Mouse (Mus musculus) heart, embryonic 14.5 days (tissue): Measurements from ENCODE around the gene Pxn. TPM values are rescaled to one million over a fixed set of nuclear protein-coding genes. Genes with fewer than 3 reads are reported as not detected.
A peak's percentile ranks its signal among the peaks of the same experiment; 100 is the strongest.
"Not testable (repeated sequence)": the region's sequence is repeated elsewhere in the genome, so short reads cannot be mapped to it uniquely, and the experiment has no call there.

ENCODE experiments used
- ATAC-seq: fragments of 200-750 bp; cut with Nextera tagmentation; 2 replicates; pipeline ENCODE4 v1.8.0; 2017; ENCODE audit warnings: low read depth, moderate TSS enrichment; ENCODE audit not compliant: insufficient number of reproducible peaks, insufficient read depth, low FRiP score
- H3K27ac ChIP-seq, 2 experiments: fragments of 200-500 bp in 1 of 2; fragments of 300-500 bp in 1 of 2; sonication (generic) in 1 of 2; replicated peaks in 1 of 2; 2 replicates each; pipeline ENCODE4 v1.5.1; 2012 to 2014; ENCODE audit warnings: low read depth in 2 of 2, low read length in 2 of 2, control low read depth in 1 of 2, mild to moderate bottlenecking in 1 of 2, mixed read lengths in 1 of 2; ENCODE audit not compliant: control insufficient read depth in 1 of 2, insufficient read depth in 1 of 2
- H3K27me3 ChIP-seq: fragments of 300-500 bp; sonication (generic); 2 replicates; pipeline ENCODE4 v1.6.1; 2014; ENCODE audit warnings: mild to moderate bottlenecking, low read length, control low read depth; ENCODE audit not compliant: control insufficient read depth, insufficient read depth
- H3K36me3 ChIP-seq: fragments of 300-500 bp; sonication (generic); 2 replicates; pipeline ENCODE4 v1.6.1; 2014; ENCODE audit warnings: mild to moderate bottlenecking, control low read depth, low read length, mixed read lengths; ENCODE audit not compliant: control insufficient read depth, insufficient read depth
- H3K4me1 ChIP-seq, 2 experiments: fragments of 200-500 bp in 1 of 2; fragments of 300-500 bp in 1 of 2; sonication (generic) in 1 of 2; 2 replicates each; pipeline ENCODE4 v1.6.1; 2012 to 2014; ENCODE audit warnings: low read length in 2 of 2, control low read depth in 1 of 2, mixed read lengths in 1 of 2; ENCODE audit not compliant: control insufficient read depth in 2 of 2, insufficient read depth in 2 of 2
- H3K4me2 ChIP-seq: fragments of 300-500 bp; sonication (generic); 2 replicates; pipeline ENCODE4 v1.6.1; 2014; ENCODE audit warnings: mild to moderate bottlenecking, low read length
- H3K4me3 ChIP-seq, 2 experiments: fragments of 200-500 bp in 1 of 2; fragments of 300-500 bp in 1 of 2; sonication (generic) in 1 of 2; 2 replicates each; pipeline ENCODE4 v1.5.1; 2012 to 2014; ENCODE audit warnings: low read length in 2 of 2, mild to moderate bottlenecking in 2 of 2, control low read depth in 1 of 2, low read depth in 1 of 2, moderate library complexity in 1 of 2; ENCODE audit not compliant: control insufficient read depth in 1 of 2, insufficient read depth in 1 of 2
- H3K9ac ChIP-seq: fragments of 300-500 bp; sonication (generic); 2 replicates; pipeline ENCODE4 v1.6.1; 2014; ENCODE audit warnings: mild to moderate bottlenecking, low read length
- H3K9me3 ChIP-seq: fragments of 300-500 bp; sonication (generic); 2 replicates; pipeline ENCODE4 v1.6.1; 2016; ENCODE audit warnings: low read length, control low read depth; ENCODE audit not compliant: control insufficient read depth
- WGBS: fragments of 180-500 bp; shearing (Covaris S2); extraction: QIAGEN DNeasy Blood & Tissue Kit; methylation state at CpG from one replicate; pipeline ENCODE4 v1.1.7; 2014; 5-methylcytosine and 5-hydroxymethylcytosine counted together
- polyA plus RNA-seq: library from polyadenylated mRNA; unstranded; fragments of >200 nt; fragmentation: Nextera tagmentation; extraction: Ambion mirVana; gene quantifications from 2 replicates; pipeline ENCODE4 v1.2.1, GENCODE M21; 2014

Gene Pxn
- polyA plus RNA-seq, 1 experiment from 2014 or later = 19.1 TPM

DNA sequence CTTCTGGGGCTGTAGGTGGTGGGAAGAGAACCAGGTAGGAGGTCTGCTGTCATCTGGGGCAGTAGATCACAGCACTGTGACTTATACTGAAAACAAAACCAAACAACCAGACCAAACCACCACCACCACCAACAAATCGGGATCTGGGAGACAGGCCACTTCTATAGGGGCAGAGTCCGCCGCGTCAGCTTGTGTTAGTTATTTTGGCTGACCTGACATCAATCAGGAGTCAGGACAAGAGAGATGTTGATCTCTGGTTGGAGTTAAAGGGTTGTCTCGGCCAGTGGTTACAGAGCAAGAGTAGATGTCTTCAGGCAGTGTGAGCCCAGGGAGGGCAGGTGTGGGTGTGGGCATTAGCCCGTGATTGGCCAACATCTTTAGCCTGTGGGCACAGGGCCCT is 7.9 kb downstream of the Pxn start:
- Histone ChIP-seq H3K9ac (peak overlapping the region; percentile 62; the same call in 1 of the 2 replicates), H3K4me2 (peak overlapping the region; percentile 35), H3K36me3 (peaks cover 3% of the 10 kb centered on the region; the same call in 1 of the 2 replicates), H3K27ac (peak overlapping the region; percentile 58 to 92), H3K4me1 (peaks cover 29 to 40% of the 10 kb centered on the region in 2 experiments), H3K9me3 (no peaks in the 10 kb centered on the region), H3K4me3 (no peak overlapping the region), H3K27me3 (no peaks in the 10 kb centered on the region)
- ATAC-seq = no peak
- WGBS = 85% methylated on average over 6 of the region's 6 CpGs

DNA sequence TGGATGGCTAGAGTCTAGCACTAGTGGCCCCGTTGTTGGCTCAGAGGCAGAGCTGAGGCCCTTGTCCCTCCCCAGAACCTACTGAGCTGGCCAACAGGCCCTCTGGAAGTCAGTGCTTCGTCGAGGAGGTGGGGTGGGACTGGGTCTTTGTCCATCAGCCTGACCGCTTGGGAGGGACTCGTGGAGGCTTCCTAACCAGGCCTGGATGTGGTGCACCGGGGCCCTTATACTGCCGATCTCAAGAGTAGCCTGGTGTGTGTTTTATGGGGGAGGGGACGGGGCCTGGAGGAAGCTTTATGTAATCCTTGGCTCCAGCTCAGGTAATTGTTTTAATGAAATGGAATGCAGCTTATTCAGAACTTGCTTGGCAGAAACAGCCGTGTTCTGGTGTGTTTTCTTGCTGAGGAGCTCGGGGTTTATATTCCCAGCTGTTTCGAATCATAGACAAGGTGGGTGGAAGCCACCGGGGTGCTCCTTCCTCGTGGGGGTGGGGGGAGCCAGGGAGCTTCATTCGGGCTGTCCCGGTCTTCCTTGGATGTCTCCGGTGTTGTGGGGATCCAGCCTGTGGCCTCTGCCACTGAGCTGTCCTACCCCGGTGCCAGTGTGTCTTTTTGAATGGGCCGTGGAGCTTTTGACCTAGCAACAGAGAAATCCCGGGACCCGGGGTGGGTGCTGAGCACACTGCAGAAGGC is 8.6 kb downstream of the Pxn start:
- Histone ChIP-seq H3K27me3 (no peaks in the 10 kb centered on the region), H3K27ac (peak overlapping the region; percentile 58 to 92), H3K4me3 (no peak overlapping the region), H3K4me1 (peaks cover 25 to 35% of the 10 kb centered on the region in 2 experiments), H3K9me3 (no peaks in the 10 kb centered on the region), H3K36me3 (peaks cover 3% of the 10 kb centered on the region; the same call in 1 of the 2 replicates), H3K4me2 (peak overlapping the region; percentile 39), H3K9ac (peak overlapping the region; percentile 62)
- peak; percentile 79 for ATAC-seq
- 43% methylated on average over 20 of the region's 20 CpGs for WGBS

DNA sequence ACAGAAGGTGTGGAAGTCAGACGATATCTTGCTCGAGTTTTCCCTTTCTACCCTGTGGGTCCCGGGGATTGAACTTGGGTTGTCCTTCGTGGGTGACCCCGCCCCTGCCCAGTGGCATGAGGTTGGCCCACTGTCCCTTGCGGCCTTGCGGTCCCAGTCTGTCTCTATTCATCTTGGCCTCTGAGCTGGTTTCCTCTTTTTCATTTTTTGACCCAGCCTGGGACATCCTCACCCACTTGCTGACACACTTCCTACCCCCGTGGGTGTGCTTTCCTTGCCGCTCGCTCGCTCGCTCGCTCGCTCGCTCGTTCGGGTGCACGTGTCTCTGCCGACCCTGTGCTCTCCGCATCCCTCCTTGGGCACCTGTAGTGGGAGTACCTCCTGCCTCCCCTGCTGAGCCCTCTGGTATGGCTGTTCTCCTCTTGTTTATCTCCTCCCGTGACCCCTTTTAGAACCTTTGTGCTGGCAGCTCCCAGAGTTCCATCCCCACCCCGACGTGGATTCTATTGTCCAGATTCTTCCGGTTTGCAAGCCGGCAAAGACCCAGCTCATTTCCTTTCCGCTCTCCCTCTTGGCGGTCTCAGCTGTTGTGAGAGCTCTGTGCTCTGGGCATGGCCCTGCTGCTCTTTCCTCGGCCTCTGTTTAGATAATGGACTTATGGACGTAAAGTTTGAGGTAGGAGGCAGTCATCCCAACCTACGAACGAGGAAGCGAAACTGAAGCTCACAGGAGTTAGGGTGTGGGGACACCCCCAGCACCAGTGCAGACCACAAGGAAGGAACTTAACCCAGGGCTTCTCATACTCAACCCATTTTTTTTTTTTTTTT is 9.8 kb downstream of the Pxn start:
- H3K9ac ChIP-seq = 0 out of 2 replicates have a peak overlapping the region, but pooled peaks have one; percentile 22
- H3K4me3 ChIP-seq = no peak overlapping the region
- H3K36me3 ChIP-seq = peaks cover 3% of the 10 kb centered on the region; the same call in 1 of the 2 replicates
- no peaks in the 10 kb centered on the region for H3K9me3 ChIP-seq
- ATAC-seq = peak; percentile 41
- peak overlapping the region; percentile 39; the same call in 1 of the 2 replicates for H3K4me2 ChIP-seq
- no peaks in the 10 kb centered on the region for H3K27me3 ChIP-seq
- peaks cover 25 to 44% of the 10 kb centered on the region in 2 experiments for H3K4me1 ChIP-seq
- 60% methylated on average over 32 of the region's 32 CpGs for WGBS
- H3K27ac ChIP-seq = peak overlapping the region; percentile 78 to 92

DNA sequence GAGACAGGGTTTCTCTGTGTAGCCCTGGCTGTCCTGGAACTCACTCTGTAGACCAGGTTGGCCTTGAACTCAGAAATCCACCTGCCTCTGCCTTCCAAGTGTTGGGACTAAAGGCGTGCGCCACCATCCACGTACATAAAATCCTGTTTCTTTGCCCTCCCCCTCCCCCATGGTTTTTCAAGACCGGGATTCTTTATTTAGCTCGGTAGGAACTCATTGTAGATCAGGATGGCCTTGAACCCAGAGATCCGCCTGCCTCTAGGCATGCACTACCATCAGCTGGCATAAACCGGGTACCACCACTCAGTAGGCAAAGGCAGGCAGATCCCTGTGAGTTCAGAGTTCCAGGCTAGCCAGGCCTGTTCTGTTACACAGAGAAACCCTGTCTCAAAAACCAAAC is 10.4 kb downstream of the Pxn start:
- peaks cover 25 to 47% of the 10 kb centered on the region in 2 experiments for H3K4me1 ChIP-seq
- H3K9ac ChIP-seq = 0 out of 2 replicates have a peak overlapping the region, but pooled peaks have one; percentile 22
- ATAC-seq = no peak
- no peaks in the 10 kb centered on the region for H3K27me3 ChIP-seq
- H3K4me2 ChIP-seq = no peak overlapping the region
- 72% methylated on average over 7 of the region's 7 CpGs for WGBS
- H3K36me3 ChIP-seq = peaks cover 3% of the 10 kb centered on the region; the same call in 1 of the 2 replicates
- H3K27ac ChIP-seq = peak overlapping the region; percentile 78 to 92
- no peak overlapping the region for H3K4me3 ChIP-seq
- no peaks in the 10 kb centered on the region for H3K9me3 ChIP-seq

DNA sequence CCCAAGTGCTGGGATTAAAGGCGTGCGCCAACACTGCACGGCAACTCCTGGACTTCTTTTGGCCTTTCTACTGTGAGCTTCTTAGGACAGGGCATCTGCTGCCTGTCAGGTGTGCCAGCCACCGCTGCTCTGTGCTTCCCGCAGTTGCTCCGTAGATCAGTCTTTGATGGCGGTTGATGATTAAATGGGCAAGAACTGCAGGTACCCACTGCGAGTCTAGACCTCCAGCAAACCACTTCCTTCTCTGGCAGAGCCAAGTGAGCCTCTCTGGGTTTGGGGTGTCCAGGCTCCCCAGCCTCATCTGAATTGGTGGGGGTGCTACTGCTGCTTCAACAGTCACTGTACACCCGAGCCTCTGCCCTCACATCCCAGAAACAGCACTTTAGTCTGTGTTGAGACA is 11.0 kb downstream of the Pxn start:
- no peak overlapping the region for H3K4me2 ChIP-seq
- no peaks in the 10 kb centered on the region for H3K27me3 ChIP-seq
- H3K36me3 ChIP-seq = peaks cover 3% of the 10 kb centered on the region; the same call in 1 of the 2 replicates
- no peak overlapping the region for H3K4me3 ChIP-seq
- ATAC-seq = no peak
- peak overlapping the region in 1 of 2 experiments; percentile 92; a peak in 1 of 4 replicates for H3K27ac ChIP-seq
- no peaks in the 10 kb centered on the region for H3K9me3 ChIP-seq
- no peak overlapping the region for H3K9ac ChIP-seq
- WGBS = 94% methylated on average over 9 of the region's 9 CpGs
- peaks cover 29 to 53% of the 10 kb centered on the region in 2 experiments for H3K4me1 ChIP-seq

DNA sequence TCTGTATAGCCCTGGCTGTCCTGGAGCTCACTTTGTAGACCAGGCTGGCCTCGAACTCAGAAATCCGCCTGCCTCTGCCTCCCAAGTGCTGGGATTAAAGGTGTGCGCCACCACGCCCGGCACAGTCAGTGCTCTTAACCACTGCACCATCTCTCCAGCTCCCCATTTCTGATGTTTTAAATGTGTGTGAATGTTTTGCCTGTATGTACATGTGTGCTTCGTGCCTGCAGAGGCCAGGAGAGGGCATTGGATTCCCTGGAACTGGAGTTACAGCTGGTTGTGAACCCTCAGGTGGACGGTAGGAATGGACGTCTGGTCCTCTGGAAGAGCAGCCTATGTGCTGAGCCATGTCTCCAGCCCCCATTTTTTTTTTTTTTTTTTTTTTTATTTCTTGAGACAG is 11.7 kb downstream of the Pxn start:
- H3K4me3 ChIP-seq, H3K4me2 ChIP-seq, H3K36me3 ChIP-seq, H3K9me3 ChIP-seq, H3K9ac ChIP-seq, H3K27ac ChIP-seq, ATAC-seq, H3K27me3 ChIP-seq: not testable (repeated sequence)
- 94% methylated on average over 6 of the region's 8 CpGs for WGBS
- H3K4me1 ChIP-seq = peaks cover 33 to 60% of the 10 kb centered on the region in 2 experiments

DNA sequence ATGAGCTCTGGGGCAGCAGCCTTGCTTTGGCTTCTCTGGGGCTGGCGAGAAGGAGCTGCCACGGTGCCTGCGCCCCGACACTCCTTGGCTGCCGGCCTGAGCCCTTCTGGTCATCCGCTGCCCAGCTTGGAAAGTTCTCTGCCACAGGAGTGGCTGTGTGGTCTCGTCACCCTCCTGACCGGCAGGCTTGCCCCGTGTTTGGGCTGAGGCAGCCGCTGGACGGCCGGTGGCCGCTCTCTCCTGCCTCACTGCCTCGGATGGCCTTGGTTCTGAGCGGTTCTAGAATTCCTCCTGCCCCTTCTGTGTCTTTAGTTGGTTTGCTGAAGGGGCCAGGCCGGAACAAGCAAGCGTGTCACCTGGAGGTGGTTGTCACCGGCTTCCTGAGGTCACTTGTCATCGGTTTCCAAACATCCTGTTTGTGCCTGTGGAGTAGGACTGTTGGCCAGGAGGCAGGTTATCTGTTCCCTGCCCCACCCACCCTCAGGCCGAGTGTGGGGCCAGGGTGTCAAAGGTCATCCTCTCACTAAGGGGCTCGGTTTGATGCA is 13.9 kb downstream of the Pxn start:
- Histone ChIP-seq H3K36me3 (peaks cover 3% of the 10 kb centered on the region; the same call in 1 of the 2 replicates), H3K9ac (peak overlapping the region; percentile 47; the same call in 1 of the 2 replicates), H3K4me3 (no peak overlapping the region), H3K4me2 (peak overlapping the region; percentile 26; the same call in 1 of the 2 replicates), H3K27me3 (no peaks in the 10 kb centered on the region), H3K27ac (peak overlapping the region; percentile 60 to 74), H3K4me1 (peaks cover 23 to 64% of the 10 kb centered on the region in 2 experiments), H3K9me3 (no peaks in the 10 kb centered on the region)
- no peak for ATAC-seq
- 47% methylated on average over 21 of the region's 21 CpGs for WGBS
